In the genomic region with DNA sequence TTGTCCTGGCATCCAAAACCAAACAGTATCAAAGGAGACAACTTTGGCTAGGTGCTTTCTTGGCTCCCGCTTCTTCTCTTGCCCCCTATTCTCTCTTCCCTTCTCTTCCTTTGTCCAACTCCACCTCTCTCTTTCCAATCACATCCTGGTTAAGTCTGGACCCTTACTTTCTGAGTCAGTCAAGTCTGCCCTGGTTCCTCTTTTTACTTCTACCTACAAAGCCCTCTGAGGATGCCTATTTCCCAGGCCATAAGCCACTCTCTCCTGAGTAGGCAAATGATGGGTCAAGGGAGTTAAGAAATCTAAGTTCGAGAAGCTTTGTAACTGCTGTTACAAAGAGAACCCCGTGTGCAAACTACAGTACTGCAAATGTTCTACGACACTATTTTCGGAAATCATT, we compare ENCODE assay signal across 8 mouse cellular contexts. TPM values are rescaled to one million over a fixed set of nuclear protein-coding genes. Genes with fewer than 3 reads are reported as not detected.
DNase-seq lines count a peak whose midpoint lies in the region; ATAC-seq and TF ChIP-seq lines count a peak whose summit lies in the region.

No protein-coding gene starts in this region.

- no peaks in the 10 kb centered on the region for H3K9me3 ChIP-seq in ES-E14 (ENCODE audit: control insufficient read depth, insufficient read depth, low read depth, low read length)
- 0 out of 2 replicates have a peak, but pooled peaks cover 3% of the 10 kb centered on the region for H3K9me3 ChIP-seq in forebrain, embryonic 14.5 days (replicated peaks; ENCODE audit: control insufficient read depth, low read length)
- no peaks in the 10 kb centered on the region for H3K9me3 ChIP-seq in liver, embryonic 15.5 days (replicated peaks)

- H3K9ac ChIP-seq in ES-E14 (ENCODE audit: insufficient read depth, low read depth, low read length, poor library complexity, severe bottlenecking), result peak overlapping the region; percentile 73; the same call in 1 of the 2 replicates
- peak overlapping the region; percentile 63 for H3K9ac ChIP-seq in forebrain, embryonic 14.5 days (ENCODE audit: low read length)
- H3K9ac ChIP-seq in liver, embryonic 15.5 days, result peak overlapping the region; percentile 67

- in situ Hi-C loops in ES-E14 (cut with MboI; ENCODE audit: low sequenced_read_pairs in 2 of 2, unreplicated experiment in 2 of 2), result no loop called here

- no peak; the same call in 1 of the 2 replicates for ATAC-seq in forebrain, embryonic 14.5 days
- ATAC-seq in liver, embryonic 15.5 days (ENCODE audit: insufficient read depth), result no peak

- H3K36me3 ChIP-seq in ES-E14 (ENCODE audit: control insufficient read depth, insufficient read depth, low read length, poor library complexity, severe bottlenecking), result no peaks in the 10 kb centered on the region
- H3K36me3 ChIP-seq in forebrain, embryonic 14.5 days (ENCODE audit: control insufficient read depth, insufficient read depth, low read length), result peaks cover 7% of the 10 kb centered on the region; the same call in 1 of the 2 replicates
- H3K36me3 ChIP-seq in liver, embryonic 15.5 days (replicated peaks), result peaks cover 22% of the 10 kb centered on the region

- peak; percentile 29 to 30 for DNase-seq in B cell, adult 2 months
- no peak for DNase-seq in ES-E14 (ENCODE audit: low read depth, low spot score)
- no peak for DNase-seq in forebrain, embryonic 14.5 days (ENCODE audit: low spot score)
- no peak for DNase-seq in left cerebral cortex, postnatal 10 days (ENCODE audit: extremely low spot score in 1 of 2, low spot score in 2 of 2)
- DNase-seq in spleen, postnatal 14 days (ENCODE audit: low spot score in 2 of 2), result no peak
- DNase-seq in urinary bladder, postnatal 36 days (ENCODE audit: low spot score in 2 of 2), result no peak
- DNase-seq in embryo, embryonic 10 days (ENCODE audit: low spot score), result no peak

- 30% methylated on average over 5 of the region's 5 CpGs for WGBS in forebrain, embryonic 14.5 days
- WGBS in liver, embryonic 15.5 days (ENCODE audit: insufficient replicate concordance), result 19% methylated on average over 5 of the region's 5 CpGs

- no peaks in the 10 kb centered on the region for H3K4me1 ChIP-seq in ES-E14 (ENCODE audit: control insufficient read depth in 2 of 2, insufficient read depth in 2 of 2, low read length in 2 of 2, poor library complexity in 1 of 2)
- H3K4me1 ChIP-seq in forebrain, embryonic 14.5 days (ENCODE audit: control insufficient read depth, insufficient read depth, low read length), result peaks cover 8% of the 10 kb centered on the region
- peaks cover 18% of the 10 kb centered on the region for H3K4me1 ChIP-seq in liver, embryonic 15.5 days (replicated peaks)

- intact Hi-C loops in left cerebral cortex, postnatal 10 days (cut with DNase I), result no loop called here

- no peak overlapping the region for H3K27ac ChIP-seq in ES-E14 (ENCODE audit: insufficient read depth, low read depth, low read length, poor library complexity, severe bottlenecking)
- H3K27ac ChIP-seq in forebrain, embryonic 14.5 days (ENCODE audit: low read depth, low read length), result no peak overlapping the region
- peak overlapping the region; percentile 64; the same call in 1 of the 2 replicates for H3K27ac ChIP-seq in liver, embryonic 15.5 days (replicated peaks)

- peak overlapping the region; percentile 76 to 93 for H3K4me3 ChIP-seq in ES-E14 (ENCODE audit: insufficient read depth in 1 of 2, low read depth in 1 of 2, low read length in 2 of 2, poor library complexity in 1 of 2, severe bottlenecking in 1 of 2)
- peak overlapping the region; percentile 48 for H3K4me3 ChIP-seq in forebrain, embryonic 14.5 days (ENCODE audit: low read depth, low read length)
- peak overlapping the region; percentile 71 for H3K4me3 ChIP-seq in liver, embryonic 15.5 days (replicated peaks)

- no peaks in the 10 kb centered on the region for H3K27me3 ChIP-seq in forebrain, embryonic 14.5 days (replicated peaks; ENCODE audit: control insufficient read depth, insufficient read depth, low read length)
- no peaks in the 10 kb centered on the region for H3K27me3 ChIP-seq in liver, embryonic 15.5 days

- H3K4me2 ChIP-seq in forebrain, embryonic 14.5 days (ENCODE audit: low read length), result peak overlapping the region; percentile 60
- peak overlapping the region; percentile 68 for H3K4me2 ChIP-seq in liver, embryonic 15.5 days

TF ChIP-seq in ES-E14, 5 proteins besides CTCF, POLR2A, EP300 and RAD21:
- TF ChIP-seq ZNF384 (IDR thresholded peaks at IDR 0.05; ENCODE audit: low read depth, low read length) (no peak), CHD2 (IDR thresholded peaks at IDR 0.05; ENCODE audit: low read depth, low read length) (no peak), HCFC1 (IDR thresholded peaks at IDR 0.05; ENCODE audit: borderline replicate concordance, insufficient read depth, low read length) (no peak), ZC3H11A (IDR thresholded peaks at IDR 0.05; ENCODE audit: borderline replicate concordance, low read depth, low read length) (no peak), MAFK (IDR thresholded peaks at IDR 0.05; ENCODE audit: insufficient read depth, low read depth, low read length) (no peak)

RNA-seq across cellular contexts. Expression of a gene that starts 0.6 kb away (rescaled TPM):
- 7.2 and 7.9 TPM in 2 replicates for total RNA-seq in ES-E14 (2012; rRNA removed)
- polyA plus RNA-seq in forebrain, embryonic 14.5 days (2014; fragmentation: Nextera tagmentation; extraction: Ambion mirVana), result 19.8 and 23.8 TPM in 2 replicates
- polyA plus RNA-seq in liver, embryonic 15.5 days (2015; fragmentation: Nextera tagmentation; extraction: Ambion mirVana), result 5.0 and 5.2 TPM in 2 replicates
- 1 to 10 TPM; 8.6 to 9.5 TPM for total RNA-seq in left cerebral cortex, postnatal 10 days (2021)

RNA-seq across cellular contexts. Expression of a gene that starts 0.7 kb away (rescaled TPM):
- total RNA-seq in ES-E14 (2012; rRNA removed), result 6.9 and 7.3 TPM in 2 replicates
- polyA plus RNA-seq in forebrain, embryonic 14.5 days (2014; fragmentation: Nextera tagmentation; extraction: Ambion mirVana), result 7.2 and 11.9 TPM in 2 replicates
- polyA plus RNA-seq in liver, embryonic 15.5 days (2015; fragmentation: Nextera tagmentation; extraction: Ambion mirVana), result 3.3 and 3.5 TPM in 2 replicates
- 1 to 10 TPM; 7.3 to 8.9 TPM for total RNA-seq in left cerebral cortex, postnatal 10 days (2021)

RNA-seq across cellular contexts. Expression of a gene that starts 45.9 kb away (rescaled TPM):
- 8.5 and 12.5 TPM in 2 replicates for total RNA-seq in ES-E14 (2012; rRNA removed)
- polyA plus RNA-seq in forebrain, embryonic 14.5 days (2014; fragmentation: Nextera tagmentation; extraction: Ambion mirVana), result 14.0 and 14.9 TPM in 2 replicates
- 2.6 and 3.2 TPM in 2 replicates for polyA plus RNA-seq in liver, embryonic 15.5 days (2015; fragmentation: Nextera tagmentation; extraction: Ambion mirVana)
- total RNA-seq in left cerebral cortex, postnatal 10 days (2021), result 10 to 100 TPM; 10.7 to 12.3 TPM

Comparison
In these comparisons a context has a peak if more than half of its experiments do, and no peak if none do; other contexts are left out.
1. DNase-seq: peak in B cell, adult 2 months (2 of 2); none in ES-E14 (single experiment), forebrain, embryonic 14.5 days (single experiment), left cerebral cortex, postnatal 10 days (0 of 2), spleen, postnatal 14 days (0 of 2), urinary bladder, postnatal 36 days (0 of 2) and embryo, embryonic 10 days (single experiment).
2. Peak in every context shown above with its lines, with median percentiles within 50 percentile points of each other: H3K4me3 ChIP-seq and H3K9ac ChIP-seq.